Mouse (Mus musculus) midbrain, postnatal 0 days (tissue): ENCODE data around the gene Sae1. TPM values are rescaled to one million over a fixed set of nuclear protein-coding genes. Genes with fewer than 3 reads are reported as not detected.

Experiments used
- ATAC-seq: fragments of 200-750 bp; cut with Nextera tagmentation; 2 replicates; pipeline ENCODE4 v1.8.0; 2017; ENCODE audit warnings: moderate number of reproducible peaks, mild to moderate bottlenecking, moderate TSS enrichment, moderate library complexity; ENCODE audit not compliant: low FRiP score
- DNase-seq: peaks from one replicate; pipeline ENCODE4 v3.0.0-alpha.2; 2015; ENCODE audit warnings: low spot score
- H3K27ac ChIP-seq: fragments of 300-500 bp; sonication (generic); 2 replicates; pipeline ENCODE4 v1.5.1; 2014; ENCODE audit warnings: low read depth, mild to moderate bottlenecking, low read length, mixed read lengths
- H3K27me3 ChIP-seq: fragments of 300-500 bp; sonication (generic); 2 replicates; pipeline ENCODE4 v1.6.1; 2014; ENCODE audit warnings: low read length, control low read depth, mixed read lengths; ENCODE audit not compliant: insufficient read depth
- H3K36me3 ChIP-seq: fragments of 300-500 bp; sonication (generic); 2 replicates; pipeline ENCODE4 v1.6.1; 2014; ENCODE audit warnings: low read length, control low read depth, mixed read lengths; ENCODE audit not compliant: insufficient read depth
- H3K4me1 ChIP-seq: fragments of 300-500 bp; sonication (generic); 2 replicates; pipeline ENCODE4 v1.6.1; 2014; ENCODE audit warnings: mild to moderate bottlenecking, control low read depth, antibody characterized with exemption, low read length, mixed read lengths; ENCODE audit not compliant: insufficient read depth
- H3K4me2 ChIP-seq: fragments of 300-500 bp; sonication (generic); 2 replicates; pipeline ENCODE4 v1.6.1; 2014; ENCODE audit warnings: low read depth, mild to moderate bottlenecking, low read length, mixed read lengths; ENCODE audit not compliant: poor library complexity, severe bottlenecking
- H3K4me3 ChIP-seq: fragments of 300-500 bp; sonication (generic); 2 replicates; pipeline ENCODE4 v1.5.1; 2014; ENCODE audit warnings: low read depth, mild to moderate bottlenecking, low read length, moderate library complexity
- H3K9ac ChIP-seq: fragments of 300-500 bp; sonication (generic); replicated peaks from 2 replicates; pipeline ENCODE4 v1.6.1; 2014; ENCODE audit warnings: mild to moderate bottlenecking, low read length, moderate library complexity, mixed read lengths; ENCODE audit not compliant: poor library complexity, severe bottlenecking
- H3K9me3 ChIP-seq: fragments of 300-500 bp; sonication (generic); 2 replicates; pipeline ENCODE4 v1.6.1; 2016; ENCODE audit warnings: low read length, control low read depth
- CTCF ChIP-seq: IDR thresholded peaks from 2 replicates; pipeline ENCODE4 v1.5.1; 2016; ENCODE audit warnings: antibody characterized with exemption, mild to moderate bottlenecking
- WGBS: fragments of 180-500 bp; shearing (Covaris S2); extraction: QIAGEN DNeasy Blood & Tissue Kit; methylation state at CpG from one replicate; pipeline ENCODE4 v1.1.7; 2014; 5-methylcytosine and 5-hydroxymethylcytosine counted together
- polyA plus RNA-seq: library from polyadenylated mRNA; unstranded; fragments of >200 nt; fragmentation: Nextera tagmentation; extraction: Ambion mirVana; gene quantifications from 2 replicates; pipeline ENCODE4 v1.2.1, GENCODE M21; 2015
- total RNA-seq: library from RNA; depleted of rRNA; stranded (reverse); fragments of >200 nt; gene quantifications from 2 replicates; pipeline ENCODE4 v1.2.3, GENCODE M21; 2014

Sae1 gene
- total and polyA plus RNA-seq, 2 experiments from 2014 or later, result 84.6 to 195 TPM

DNA sequence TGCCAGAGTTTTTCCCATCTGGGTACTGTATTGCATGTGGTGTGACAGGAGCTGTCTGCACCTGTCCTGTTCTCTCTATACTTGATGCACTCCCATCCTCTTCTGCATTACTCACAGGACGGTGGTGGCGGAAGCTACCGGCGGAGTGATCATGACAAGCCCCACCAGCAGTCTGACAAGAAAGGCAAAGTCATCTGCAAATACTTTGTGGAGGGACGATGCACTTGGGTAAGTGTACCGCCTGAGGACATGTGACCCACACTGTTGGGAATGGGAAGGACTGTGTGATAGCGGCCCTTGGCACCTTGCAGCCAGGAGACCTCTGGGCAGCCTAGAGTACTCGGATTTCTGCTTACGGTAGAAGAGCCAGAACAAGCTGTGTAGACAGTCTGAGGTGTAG, 36.1 kb upstream of the Sae1 start:
- Histone ChIP-seq H3K4me1 (no peaks in the 10 kb centered on the region), H3K9me3 (no peaks in the 10 kb centered on the region), H3K36me3 (peaks cover 73% of the 10 kb centered on the region), H3K9ac (no peak overlapping the region), H3K27me3 (no peaks in the 10 kb centered on the region), H3K27ac (no peak overlapping the region), H3K4me2 (no peak overlapping the region), H3K4me3 (no peak overlapping the region)
- ATAC-seq (no peak), DNase-seq (no peak)
- WGBS, result 94% methylated on average over 9 of the region's 9 CpGs
- no peak for TF ChIP-seq CTCF

DNA sequence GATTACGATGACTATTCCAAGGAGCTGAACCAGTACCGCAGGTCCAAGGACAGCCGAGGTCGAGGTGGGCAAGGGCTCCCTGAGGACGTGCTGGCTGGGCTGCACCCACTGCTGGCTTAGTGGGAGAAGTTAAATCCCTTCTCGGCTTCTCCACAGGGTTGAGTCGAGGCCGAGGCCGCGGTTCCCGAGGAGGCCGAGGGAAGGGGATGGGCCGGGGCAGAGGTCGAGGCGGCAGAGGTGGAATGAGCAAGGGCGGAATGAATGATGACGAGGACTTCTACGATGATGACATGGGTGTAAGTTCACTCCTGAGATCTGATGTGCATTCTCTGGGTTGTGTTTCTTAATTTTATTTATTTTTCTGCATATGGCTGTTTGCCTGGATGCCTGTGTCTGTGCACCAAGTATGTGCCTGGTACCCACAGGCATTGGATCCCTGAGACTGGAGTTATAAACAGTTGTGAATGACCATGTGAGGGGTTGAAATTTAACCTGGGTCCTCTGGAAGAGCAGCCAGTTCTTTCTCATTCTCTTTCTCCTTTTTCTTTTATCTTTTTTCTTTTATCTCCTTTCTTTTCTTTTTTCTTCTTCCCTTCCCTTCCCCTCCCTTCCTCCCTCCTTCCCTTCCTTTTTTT, 34.7 kb upstream of the Sae1 start:
- ATAC-seq (no peak), DNase-seq (no peak)
- no peaks in the 10 kb centered on the region for H3K9me3 ChIP-seq
- peaks cover 64% of the 10 kb centered on the region for H3K36me3 ChIP-seq
- no peak overlapping the region for H3K9ac ChIP-seq
- no peaks in the 10 kb centered on the region for H3K4me1 ChIP-seq
- H3K27ac ChIP-seq, result no peak overlapping the region
- H3K4me3 ChIP-seq, result no peak overlapping the region
- H3K4me2 ChIP-seq, result no peak overlapping the region
- TF ChIP-seq CTCF, result no peak
- H3K27me3 ChIP-seq, result no peaks in the 10 kb centered on the region
- 87% methylated on average over 18 of the region's 18 CpGs for WGBS

DNA sequence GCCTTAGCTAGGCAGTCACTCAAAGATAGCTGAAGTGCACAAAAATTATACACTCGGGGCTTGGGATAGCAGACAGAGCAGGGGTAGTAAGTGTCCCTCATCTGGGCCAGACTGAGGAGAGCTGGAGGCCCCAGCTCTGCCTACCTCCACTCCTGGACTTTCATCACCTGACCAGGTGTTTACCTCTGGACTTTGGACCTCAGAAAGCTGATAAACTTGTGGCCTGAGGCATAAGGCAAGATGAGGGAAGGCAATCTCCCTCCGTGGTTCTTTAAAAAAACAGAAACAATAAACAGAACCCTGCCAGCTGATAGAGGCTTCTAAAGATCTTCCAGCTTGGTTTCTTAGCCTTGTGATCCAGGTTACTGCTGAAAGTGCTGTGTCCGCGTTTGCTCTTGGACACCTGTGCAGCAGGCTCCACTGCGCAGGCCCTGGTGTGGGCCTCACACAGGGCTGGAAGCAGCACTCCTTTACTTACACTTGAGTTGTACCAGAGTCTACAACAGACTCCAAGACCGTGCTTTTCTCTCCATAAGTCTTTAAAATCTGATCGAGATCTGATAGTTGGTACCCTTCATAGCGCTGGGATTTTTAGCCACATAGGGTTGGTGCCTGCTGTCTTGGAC, 33.0 kb upstream of the Sae1 start:
- TF ChIP-seq CTCF, result no peak
- Histone ChIP-seq H3K9me3 (no peaks in the 10 kb centered on the region), H3K27me3 (no peaks in the 10 kb centered on the region), H3K4me3 (no peak overlapping the region), H3K27ac (no peak overlapping the region), H3K4me2 (no peak overlapping the region), H3K9ac (no peak overlapping the region), H3K36me3 (peaks cover 60% of the 10 kb centered on the region), H3K4me1 (no peaks in the 10 kb centered on the region)
- no peak for DNase-seq
- ATAC-seq, result no peak
- WGBS, result 98% methylated on average over 8 of the region's 8 CpGs

DNA sequence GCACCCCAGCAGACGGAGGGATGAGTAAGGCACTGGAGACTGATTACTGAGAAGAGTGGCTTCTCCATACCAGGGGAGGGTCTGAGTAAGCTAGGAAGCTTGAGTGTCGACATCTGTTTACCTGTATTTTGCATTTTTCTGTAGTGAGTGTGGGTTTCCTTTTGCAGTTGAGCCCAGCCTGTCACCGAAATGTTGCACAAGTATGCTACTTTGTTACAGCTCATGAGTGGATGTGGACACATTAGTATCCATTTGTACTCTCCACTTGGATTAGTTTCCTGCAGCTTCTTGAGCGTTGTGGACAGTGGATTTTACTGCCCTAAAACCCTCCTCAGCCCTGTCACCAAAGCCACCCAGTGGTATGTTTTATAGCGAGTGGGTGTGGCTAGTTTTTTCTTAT, 31.1 kb upstream of the Sae1 start:
- Histone ChIP-seq H3K27me3 (no peaks in the 10 kb centered on the region), H3K4me3 (no peak overlapping the region), H3K4me1 (no peaks in the 10 kb centered on the region), H3K27ac (no peak overlapping the region), H3K36me3 (peaks cover 42% of the 10 kb centered on the region), H3K9me3 (no peaks in the 10 kb centered on the region), H3K9ac (no peak overlapping the region), H3K4me2 (no peak overlapping the region)
- WGBS, result 92% methylated on average over 5 of the region's 5 CpGs
- no peak for TF ChIP-seq CTCF
- DNase-seq (no peak), ATAC-seq (no peak)

DNA sequence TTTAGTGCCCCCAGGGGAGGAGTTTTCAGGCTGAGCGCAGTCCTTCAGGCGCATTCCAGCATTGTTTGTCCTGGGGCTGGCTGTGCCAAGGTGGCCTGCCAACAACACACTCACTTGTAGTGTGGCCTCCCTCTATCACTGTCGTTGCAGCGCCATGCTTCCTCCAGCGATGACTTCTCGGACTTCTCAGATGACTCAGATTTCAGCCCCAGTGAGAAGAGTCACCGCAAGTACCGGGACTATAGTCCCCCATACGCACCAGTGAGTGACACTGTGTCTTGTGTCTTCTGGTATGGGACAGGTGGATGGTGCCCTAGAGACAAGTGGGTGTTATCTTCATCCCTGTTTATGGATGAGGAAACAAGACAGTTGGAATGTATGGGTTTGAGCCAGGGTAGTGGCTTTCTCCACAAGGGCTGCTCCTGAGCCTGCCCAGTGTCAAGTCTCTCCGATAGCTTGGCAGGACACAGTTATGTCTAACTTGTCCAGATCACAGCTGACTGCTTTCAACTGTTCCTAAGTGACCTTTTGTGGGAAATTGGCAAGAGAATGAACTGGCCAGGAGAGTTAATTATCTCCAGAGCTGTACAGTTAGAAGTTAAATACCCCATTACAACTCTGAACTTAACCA, 29.6 kb upstream of the Sae1 start:
- H3K9ac ChIP-seq, result no peak overlapping the region
- ATAC-seq (no peak), DNase-seq (no peak)
- no peak overlapping the region for H3K27ac ChIP-seq
- no peak overlapping the region for H3K4me3 ChIP-seq
- no peaks in the 10 kb centered on the region; the same call in 1 of the 2 replicates for H3K4me1 ChIP-seq
- H3K36me3 ChIP-seq, result peaks cover 37% of the 10 kb centered on the region
- WGBS, result 87% methylated on average over 10 of the region's 10 CpGs
- no peak for TF ChIP-seq CTCF
- H3K9me3 ChIP-seq, result no peaks in the 10 kb centered on the region
- H3K27me3 ChIP-seq, result no peaks in the 10 kb centered on the region
- no peak overlapping the region for H3K4me2 ChIP-seq

DNA sequence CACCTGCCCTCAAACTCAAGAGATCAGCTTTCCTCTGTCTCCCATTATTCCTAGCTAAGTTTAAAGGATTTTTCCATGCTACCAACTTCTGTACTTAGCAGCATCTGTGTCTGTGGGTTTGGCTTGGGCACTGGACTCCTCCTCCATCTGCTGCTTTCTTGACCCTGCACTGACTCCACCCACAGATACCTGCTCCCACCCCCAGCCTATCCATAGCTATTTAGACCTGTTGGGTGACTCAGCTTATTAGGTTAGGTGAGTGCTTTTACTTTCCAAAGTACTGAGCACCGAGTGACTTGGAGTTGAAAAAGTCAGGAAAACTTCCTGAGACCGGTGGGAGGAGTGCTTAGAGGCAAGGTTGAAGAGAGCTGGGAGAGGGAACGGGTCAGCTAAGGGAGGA, 27.8 kb upstream of the Sae1 start:
- H3K9me3 ChIP-seq, result no peaks in the 10 kb centered on the region
- TF ChIP-seq CTCF, result no peak
- DNase-seq, result no peak

More for the DNA sequence above, 27.8 kb upstream of the Sae1 start:
- ATAC-seq, result no peak
- no peak overlapping the region for H3K4me3 ChIP-seq
- H3K27ac ChIP-seq, result no peak overlapping the region
- WGBS, result 80% methylated on average over 3 of the region's 3 CpGs
- H3K27me3 ChIP-seq, result no peaks in the 10 kb centered on the region
- H3K4me2 ChIP-seq, result no peak overlapping the region
- no peaks in the 10 kb centered on the region; the same call in 1 of the 2 replicates for H3K4me1 ChIP-seq
- H3K9ac ChIP-seq, result no peak overlapping the region
- H3K36me3 ChIP-seq, result peaks cover 20% of the 10 kb centered on the region
